Comparison of ENCODE assay signal across 8 mouse cellular contexts in the genomic region with DNA sequence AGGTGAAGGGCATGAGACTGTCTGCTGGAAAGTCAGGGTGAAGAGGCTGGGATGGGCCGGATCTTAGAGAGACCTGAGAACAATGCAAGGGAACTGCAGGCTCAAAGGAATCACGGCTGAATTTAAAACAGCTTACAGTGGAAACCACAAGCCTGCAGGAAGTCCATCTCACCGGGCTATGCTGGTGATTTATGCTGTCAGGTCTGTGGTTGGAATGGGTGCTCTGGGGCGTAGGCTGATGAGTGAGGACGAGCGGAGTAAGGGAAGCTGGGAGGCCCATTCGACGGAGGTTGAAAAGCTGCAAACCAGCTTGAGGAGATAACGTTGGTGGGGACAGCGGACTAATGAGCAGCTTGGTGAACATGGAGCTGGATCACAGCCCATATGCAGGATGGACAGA.
A peak's percentile ranks its signal among the peaks of the same experiment; 100 is the strongest.
DNase-seq lines count a peak whose midpoint lies in the region; ATAC-seq and TF ChIP-seq lines count a peak whose summit lies in the region.
"Had no signal": no experiment of that assay in that cellular context is flagged by ENCODE, and none has a peak within 500 bp of the region (broad histone marks: within the 10 kb centered on the region; RNA-seq: fewer than 3 reads in every experiment).

No protein-coding gene starts in this region.

- peak overlapping the region; percentile 28; the same call in 1 of the 2 replicates for H3K27ac ChIP-seq in left cerebral cortex, adult 2 months

- no peak overlapping the region for H3K4me3 ChIP-seq in left cerebral cortex, adult 2 months

- intact Hi-C loops in left cerebral cortex, adult 2 months (cut with DNase I) = no loop called here
- intact Hi-C loops in left cerebral cortex, postnatal 10 days (cut with DNase I) = no loop called here

- DNase-seq in left cerebral cortex, adult 2 months (ENCODE audit: extremely low spot score in 1 of 2, low spot score in 2 of 2) = no peak
- no peak for DNase-seq in left cerebral cortex, postnatal 10 days (ENCODE audit: extremely low spot score in 1 of 2, low spot score in 2 of 2)
- DNase-seq in R1 (ENCODE audit: low read depth, low spot score) = peak; percentile 86
- DNase-seq in naive thymus-derived CD4-positive, alpha-beta T cell, adult 2 months (ENCODE audit: low read depth) = peak; percentile 40
- no peak for DNase-seq in testis, postnatal 10 days (ENCODE audit: low spot score)
- DNase-seq in cerebellum, postnatal 4 days (ENCODE audit: low spot score in 2 of 2) = no peak
- DNase-seq: thymus, postnatal 36 days had no signal

- ATAC-seq in hematopoietic stem cell, adult 5-6 weeks (replicated peaks in 1 of 2; ENCODE audit: insufficient read depth in 1 of 2, low FRiP score in 2 of 2, low TSS enrichment in 1 of 2, low read depth in 1 of 2, poor library complexity in 2 of 2, severe bottlenecking in 2 of 2) = peak; percentile 92 to 97

- TF ChIP-seq CTCF in left cerebral cortex, adult 2 months (IDR thresholded peaks at IDR 0.05) = no peak

Comparison
In these comparisons a context has a peak if more than half of its experiments do, and no peak if none do; other contexts are left out.
1. DNase-seq: peak in R1 (single experiment) and naive thymus-derived CD4-positive, alpha-beta T cell, adult 2 months (single experiment); none in left cerebral cortex, adult 2 months (0 of 2), left cerebral cortex, postnatal 10 days (0 of 2), testis, postnatal 10 days (single experiment) and cerebellum, postnatal 4 days (0 of 2).